Mouse (Mus musculus): ENCODE data around the gene Ccr6.

DNA sequence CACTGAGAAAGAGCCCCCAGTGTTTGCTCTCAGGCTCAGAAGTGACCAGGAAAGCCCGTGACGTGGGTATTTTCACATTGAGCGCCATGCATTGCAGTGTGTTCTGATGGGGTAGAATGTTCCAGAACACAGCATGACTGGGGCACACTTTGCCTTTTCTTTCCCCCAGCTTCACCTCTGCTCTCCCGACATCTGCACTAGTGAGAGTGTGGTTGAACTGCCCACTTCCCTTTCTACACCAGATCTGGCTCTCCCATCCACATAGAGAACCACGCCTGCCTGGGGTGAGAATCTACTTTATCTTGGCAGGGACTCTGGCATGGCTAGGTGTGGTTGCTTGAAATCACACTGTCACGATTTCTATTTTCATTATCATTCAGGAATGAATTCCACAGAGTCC is 19.7 kb downstream of the Ccr6 start:
- TF ChIP-seq CTCF (IDR thresholded peaks at IDR 0.05; ENCODE audit: extremely low read depth, insufficient read depth, insufficient read length, insufficient replicate concordance) (no peak), POLR2A (IDR thresholded peaks at IDR 0.05; ENCODE audit: low read depth, low read length) (no peak)

Measured in spleen, adult 2 months (tissue).